Mouse (Mus musculus) brain, embryonic 14.5 days (tissue): ENCODE results near the gene Fndc3b.
"Not testable (repeated sequence)": the region's sequence is repeated elsewhere in the genome, so short reads cannot be mapped to it uniquely, and the experiment has no call there.

ENCODE experiments used
- CTCF ChIP-seq: fragments of 200-500 bp; IDR thresholded peaks from 2 replicates; pipeline ENCODE4 v1.5.1; 2012; ENCODE audit warnings: inconsistent platforms, mild to moderate bottlenecking, moderate library complexity, borderline replicate concordance; ENCODE audit not compliant: insufficient read depth, insufficient read length; ENCODE audit errors: extremely low read depth
- POLR2A ChIP-seq: fragments of 200-500 bp; IDR thresholded peaks from 2 replicates; pipeline ENCODE4 v1.6.1; 2012; ENCODE audit warnings: mild to moderate bottlenecking, inconsistent platforms, borderline replicate concordance; ENCODE audit not compliant: poor library complexity, insufficient read depth, insufficient read length, severe bottlenecking; ENCODE audit errors: extremely low read depth

GRCm38 (mm10) chr3:27477749-27478148 is 233.4 kb downstream of the Fndc3b start:
- TF ChIP-seq CTCF, POLR2A: not testable (repeated sequence)
